Mouse (Mus musculus): ENCODE measurements at regions not wholly inside any gene's neighbourhood (a gene's known extent, or its start where the extent isn't known, plus 50 kb on each side); places are given as distances from the start of the nearest gene placed in this dataset.

- DNase-seq (ENCODE audit: low read depth, low spot score), result no peak
Observed at GRCm38 (mm10) chr1:13424524-13424923, 2010.6 kb downstream of the A830018L16Rik start.

GRCm38 (mm10) chr1:13425601-13426327 is 2011.9 kb downstream of the A830018L16Rik start:
- no peak for DNase-seq (ENCODE audit: low read depth, low spot score)

DNA sequence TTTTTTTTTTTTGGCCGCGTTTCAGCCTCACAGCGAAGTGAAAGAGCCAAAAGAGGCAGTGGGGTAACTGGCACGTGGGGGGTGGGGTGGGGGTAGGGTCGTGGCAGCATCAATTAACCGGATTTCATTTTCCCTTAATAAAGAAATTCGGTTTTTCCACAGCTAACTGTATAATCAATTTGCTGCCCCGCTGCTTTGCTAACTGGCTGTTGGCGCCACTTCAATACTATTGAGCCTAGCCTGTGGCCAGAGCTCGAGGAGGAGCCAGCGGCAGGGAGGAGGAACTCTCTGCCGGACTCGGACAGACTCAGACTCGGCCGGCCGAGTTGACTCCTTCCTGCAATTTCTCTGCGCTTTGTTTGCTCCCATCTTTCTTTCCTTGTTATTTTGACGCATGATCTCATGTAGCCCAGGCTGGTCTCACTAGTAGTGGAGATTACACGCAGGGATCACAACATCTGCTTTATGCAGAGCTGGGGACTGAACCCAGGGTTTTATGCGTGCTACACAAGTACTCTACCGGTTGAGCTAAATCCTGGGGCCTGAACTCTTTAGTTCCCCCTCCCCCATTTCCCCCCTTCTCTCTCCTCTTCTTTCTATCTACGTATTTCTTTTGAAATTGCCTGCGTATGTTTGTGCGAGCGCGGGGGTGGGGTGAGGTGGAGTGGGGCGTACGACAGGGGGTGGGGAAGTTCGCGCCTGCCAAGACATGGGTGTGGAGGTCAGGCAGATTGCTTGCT is 2012.6 kb downstream of the A830018L16Rik start:
- peak; percentile 48 for DNase-seq (ENCODE audit: low read depth, low spot score)

DNA sequence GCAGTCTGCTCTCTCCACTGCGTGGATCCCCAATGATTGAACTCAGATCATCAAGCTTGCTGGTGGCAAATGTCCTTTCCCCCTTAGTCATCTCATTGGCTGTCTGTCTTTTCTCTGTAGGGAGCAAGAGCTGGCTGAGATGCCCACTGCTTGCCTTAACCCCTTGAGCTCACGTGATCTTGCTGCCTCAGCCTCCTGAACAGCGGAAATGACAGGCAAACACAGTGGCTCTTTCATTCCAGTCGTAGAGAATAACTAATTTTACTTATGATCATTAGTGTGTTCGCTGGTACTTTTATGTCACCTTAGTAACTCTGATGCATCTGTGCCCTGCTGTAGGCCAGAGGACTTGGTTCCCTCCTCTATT is 2013.1 kb downstream of the A830018L16Rik start:
- no peak for DNase-seq (ENCODE audit: low read depth, low spot score)

DNA sequence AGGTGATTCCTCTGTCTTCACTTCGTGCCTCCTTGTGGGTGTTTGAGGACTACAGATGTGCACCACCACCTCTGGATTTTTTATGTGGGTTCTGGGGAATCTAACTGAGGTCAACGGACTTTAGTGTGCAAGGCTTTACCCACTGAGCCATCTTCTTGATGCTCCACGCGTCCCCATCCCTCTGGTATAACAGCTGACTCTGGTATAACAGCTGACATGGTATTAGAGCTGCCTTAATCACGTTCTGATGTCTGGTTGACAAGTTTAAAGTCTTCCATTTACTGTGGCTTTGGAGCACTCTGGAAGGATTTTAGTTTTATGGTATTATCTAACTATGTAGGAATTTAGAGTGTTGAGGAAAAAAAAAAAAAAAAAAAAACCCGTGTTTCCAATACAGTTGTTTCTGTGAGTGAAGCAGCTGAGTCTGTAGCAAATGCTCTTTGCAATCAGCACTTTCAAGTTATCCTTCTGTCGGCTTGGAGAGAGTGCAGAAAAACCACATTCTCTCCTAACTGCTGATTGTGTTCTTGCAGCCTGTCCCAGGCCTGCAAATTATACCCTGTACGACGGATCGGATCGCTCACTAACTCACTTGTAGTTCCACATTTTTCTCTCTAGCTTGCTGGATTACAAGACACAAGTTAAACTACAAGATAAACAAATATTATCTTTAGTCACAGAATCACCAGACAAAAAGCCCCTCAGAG is 2013.7 kb downstream of the A830018L16Rik start:
- DNase-seq (ENCODE audit: low read depth, low spot score), result no peak

DNA sequence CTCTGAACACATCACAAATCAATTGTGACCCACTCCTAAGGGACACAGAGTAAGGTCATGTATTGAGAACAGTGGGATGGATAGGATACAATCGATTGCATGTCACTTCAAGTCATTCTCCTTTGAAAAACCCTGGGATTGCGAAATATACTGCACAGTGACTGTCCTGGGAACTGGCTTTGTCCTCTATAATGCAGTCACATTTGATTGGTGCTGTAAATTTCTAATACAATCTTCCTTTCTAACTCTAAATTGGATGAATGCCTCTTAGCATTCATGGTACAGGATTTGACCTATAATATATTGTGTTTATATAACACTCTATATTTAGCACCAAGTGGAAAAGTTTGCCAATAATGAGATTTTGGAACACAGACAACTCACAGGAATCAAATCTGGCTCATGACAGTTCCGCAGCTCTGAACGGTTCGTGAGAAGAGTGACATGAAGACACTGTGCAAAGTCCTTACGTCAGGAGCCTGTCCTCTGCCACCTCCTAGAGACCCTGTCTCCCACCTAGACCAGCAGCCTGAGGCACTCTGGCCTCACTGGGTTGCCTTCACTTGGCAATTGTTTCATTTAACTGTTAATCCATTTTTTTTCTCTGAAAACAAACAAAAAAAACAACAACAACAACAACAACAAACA is 2024.0 kb downstream of the A830018L16Rik start:
- no peak for DNase-seq (ENCODE audit: low read depth, low spot score)

GRCm38 (mm10) chr1:13442366-13442765 is 2028.5 kb downstream of the A830018L16Rik start:
- DNase-seq (ENCODE audit: low read depth, low spot score), result no peak

- DNase-seq (ENCODE audit: low read depth, low spot score), result no peak
Observed at GRCm38 (mm10) chr1:13454534-13454933, 2040.6 kb downstream of the A830018L16Rik start.

GRCm38 (mm10) chr1:13455572-13455971 is 2041.7 kb downstream of the A830018L16Rik start:
- DNase-seq (ENCODE audit: low read depth, low spot score), result no peak

DNA sequence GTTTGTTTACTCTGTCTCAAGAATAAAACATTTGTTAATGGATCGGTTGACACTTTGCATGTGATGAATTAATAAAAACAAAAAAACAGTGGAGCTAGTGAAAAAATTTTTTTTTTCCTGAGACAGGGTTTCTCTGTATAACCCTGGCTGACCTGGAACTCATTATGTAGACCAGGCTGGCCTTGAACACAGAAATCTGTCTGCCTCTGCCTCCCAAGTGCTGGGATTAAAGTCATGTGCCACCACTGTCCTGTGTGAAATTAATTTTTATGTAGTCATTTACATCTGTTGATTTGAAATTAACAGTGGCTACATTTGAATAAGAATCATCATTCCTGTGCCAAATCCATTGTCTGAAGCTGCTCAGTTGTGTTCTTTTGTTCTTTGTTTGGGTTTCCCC is 2050.4 kb downstream of the A830018L16Rik start:
- no peak for DNase-seq (ENCODE audit: low read depth, low spot score)

DNA sequence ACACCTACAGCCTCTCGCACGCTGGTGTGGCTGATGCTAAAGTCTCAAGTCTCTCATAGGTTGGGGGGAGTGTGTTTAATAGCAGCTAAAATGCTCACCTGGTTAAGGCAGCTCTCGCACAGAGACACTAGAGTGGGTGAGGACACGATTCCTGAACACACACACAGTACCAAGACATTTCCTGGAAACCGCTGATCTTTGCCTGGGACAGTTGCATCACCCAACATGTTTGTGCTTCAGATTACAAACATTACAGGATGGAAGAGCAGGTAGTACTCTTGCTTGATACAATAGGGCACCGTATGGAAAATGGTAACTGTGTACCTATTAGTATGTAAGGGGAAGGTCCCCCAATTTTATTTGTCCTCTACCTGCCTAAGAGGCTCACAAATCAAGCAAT is 2053.3 kb downstream of the A830018L16Rik start:
- DNase-seq (ENCODE audit: low read depth, low spot score), result no peak

DNA sequence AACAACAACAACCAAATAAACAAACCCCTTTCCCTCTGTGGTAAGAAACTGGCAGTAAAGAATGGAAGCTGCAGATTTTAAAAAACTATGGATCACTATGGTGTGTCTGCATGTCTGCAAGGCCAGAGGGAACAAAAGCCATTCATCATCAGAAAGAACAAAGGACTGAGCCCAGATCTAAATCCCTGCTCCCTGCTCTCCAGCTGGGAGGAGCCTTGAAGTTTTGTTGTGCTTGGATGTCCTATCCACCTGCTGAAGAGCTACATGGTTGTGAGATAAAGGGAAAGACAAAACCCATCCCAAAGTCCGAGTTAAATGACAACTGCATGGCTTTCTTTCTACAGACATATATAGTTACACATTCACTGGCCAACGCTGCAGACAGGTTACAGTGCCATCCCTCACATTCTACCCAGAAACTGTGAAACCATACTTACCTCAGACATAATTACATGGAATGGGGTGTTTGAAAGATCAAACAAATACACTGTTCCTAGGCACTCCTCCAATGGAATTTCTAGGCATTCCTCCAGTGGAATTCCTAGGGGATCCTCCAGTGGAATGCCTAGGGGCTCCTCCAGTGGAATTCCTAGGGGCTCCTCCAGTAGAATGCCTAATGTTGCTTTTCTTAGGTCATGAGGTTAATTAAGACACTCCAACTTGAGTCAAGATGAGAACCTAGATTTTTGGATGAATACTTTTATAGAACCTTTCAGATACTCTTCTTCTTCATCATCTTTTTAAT is 2054.2 kb downstream of the A830018L16Rik start:
- DNase-seq (ENCODE audit: low read depth, low spot score), result no peak

- DNase-seq (ENCODE audit: low read depth, low spot score), result no peak
Observed at GRCm38 (mm10) chr1:13494727-13495404, 2081.0 kb downstream of the A830018L16Rik start.

GRCm38 (mm10) chr1:13496386-13496785 is 2082.5 kb downstream of the A830018L16Rik start:
- no peak for DNase-seq (ENCODE audit: low read depth, low spot score)

DNA sequence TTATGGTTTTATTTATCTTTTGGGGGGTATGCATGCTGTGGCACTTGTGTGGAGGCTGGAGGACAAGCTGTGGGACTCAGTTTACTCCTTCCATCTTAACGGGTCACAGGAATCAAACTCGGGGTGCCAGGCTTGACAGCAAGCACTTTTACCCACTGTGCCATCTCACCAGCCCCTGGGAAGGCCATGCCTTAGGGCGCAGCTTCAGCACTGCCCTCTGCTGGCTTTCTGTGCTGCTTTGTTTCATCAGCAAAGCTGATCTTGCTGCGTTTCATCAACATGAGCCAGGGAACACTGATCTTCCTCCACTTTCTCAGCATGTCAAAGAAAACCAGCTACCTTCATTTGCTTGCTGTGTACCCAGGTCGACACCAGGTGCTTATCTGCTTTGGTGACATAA is 2086.6 kb downstream of the A830018L16Rik start:
- no peak for DNase-seq (ENCODE audit: low read depth, low spot score)

DNA sequence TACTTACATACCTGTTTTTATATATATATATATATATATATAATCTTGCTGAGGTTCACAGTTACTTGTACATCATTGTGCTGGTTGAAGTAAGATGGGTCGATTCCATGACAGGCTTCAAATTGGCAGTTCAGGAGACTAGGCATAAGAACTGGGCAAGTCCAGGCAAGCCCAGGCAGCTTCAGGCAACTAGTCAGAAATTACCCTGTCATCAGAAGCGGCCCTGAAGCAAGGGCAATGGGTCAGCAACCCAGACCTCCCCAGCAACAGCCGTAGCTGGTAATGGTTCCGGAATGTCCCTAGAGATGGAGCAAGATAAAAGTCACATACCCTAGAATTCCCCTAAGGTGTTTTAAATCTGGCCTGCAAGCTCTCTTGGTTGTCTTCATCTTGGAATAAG is 2088.0 kb downstream of the A830018L16Rik start:
- no peak for DNase-seq (ENCODE audit: low read depth, low spot score)

GRCm38 (mm10) chr1:13513761-13514160 is 2099.9 kb downstream of the A830018L16Rik start:
- no peak for DNase-seq (ENCODE audit: low read depth, low spot score)
